ENCODE assay signal across 24 mouse cellular contexts in the genomic region with DNA sequence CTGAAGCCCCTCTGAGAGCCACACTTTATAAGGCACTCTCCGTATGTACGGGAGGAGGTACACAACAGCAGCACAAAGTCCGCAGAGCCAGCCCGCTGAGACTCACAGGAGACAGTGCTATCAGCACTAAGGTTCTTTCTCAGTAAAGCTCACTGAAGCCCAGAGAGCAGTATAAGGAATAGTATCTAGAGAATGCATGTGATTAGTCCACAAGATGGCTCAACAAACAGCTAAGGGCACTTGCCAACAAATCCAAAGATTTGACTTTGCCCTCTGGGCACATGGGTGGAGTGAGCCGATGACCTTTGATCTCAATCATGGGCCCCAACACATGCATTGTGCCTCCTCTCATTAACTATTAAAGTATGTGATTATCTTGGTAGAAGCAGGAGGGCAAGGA. TPM values are rescaled to one million over a fixed set of nuclear protein-coding genes. Genes with fewer than 3 reads are reported as not detected.
DNase-seq lines count a peak whose midpoint lies in the region; ATAC-seq and TF ChIP-seq lines count a peak whose summit lies in the region.
"Had no signal": no experiment of that assay in that cellular context is flagged by ENCODE, and none has a peak within 500 bp of the region (broad histone marks: within the 10 kb centered on the region; RNA-seq: fewer than 3 reads in every experiment).

No protein-coding gene starts in this region.

- no peaks in the 10 kb centered on the region for H3K9me3 ChIP-seq in intestine, embryonic 15.5 days
- no peaks in the 10 kb centered on the region for H3K9me3 ChIP-seq in intestine, postnatal 0 days (ENCODE audit: control insufficient read depth)
- no peaks in the 10 kb centered on the region for H3K9me3 ChIP-seq in kidney, postnatal 0 days (replicated peaks; ENCODE audit: low read length)
- H3K9me3 ChIP-seq in liver, postnatal 0 days (ENCODE audit: low read length): no peaks in the 10 kb centered on the region
- H3K9me3 ChIP-seq in hindbrain, postnatal 0 days (ENCODE audit: low read length): no peaks in the 10 kb centered on the region
- H3K9me3 ChIP-seq in forebrain, embryonic 12.5 days: no peaks in the 10 kb centered on the region
- H3K9me3 ChIP-seq: forebrain, embryonic 13.5 days; heart, embryonic 15.5 days; megakaryocyte, embryonic 14.5 days; neural tube, embryonic 15.5 days had no signal

- H3K4me2 ChIP-seq in intestine, embryonic 15.5 days (replicated peaks): peak overlapping the region; percentile 31; the same call in 1 of the 2 replicates
- H3K4me2 ChIP-seq in intestine, postnatal 0 days (replicated peaks; ENCODE audit: low read depth): no peak overlapping the region
- no peak overlapping the region for H3K4me2 ChIP-seq in kidney, postnatal 0 days (ENCODE audit: low read length)
- H3K4me2 ChIP-seq in liver, postnatal 0 days (ENCODE audit: low read depth, low read length): no peak overlapping the region
- H3K4me2 ChIP-seq in hindbrain, postnatal 0 days (ENCODE audit: low read depth, low read length): no peak overlapping the region
- H3K4me2 ChIP-seq in forebrain, embryonic 12.5 days: no peak overlapping the region
- H3K4me2 ChIP-seq: forebrain, embryonic 13.5 days; heart, embryonic 15.5 days; neural tube, embryonic 15.5 days had no signal

- TF ChIP-seq CTCF in intestine, postnatal 0 days (IDR thresholded peaks at IDR 0.05; ENCODE audit: low read depth): no peak
- no peak for TF ChIP-seq CTCF in kidney, postnatal 0 days (IDR thresholded peaks at IDR 0.05; ENCODE audit: low read depth)
- no peak for TF ChIP-seq CTCF in liver, postnatal 0 days (IDR thresholded peaks at IDR 0.05; ENCODE audit: low read depth)
- TF ChIP-seq CTCF in hindbrain, postnatal 0 days (IDR thresholded peaks at IDR 0.05; ENCODE audit: low read depth): no peak

- no peak for TF ChIP-seq EP300 in liver, postnatal 0 days (IDR thresholded peaks at IDR 0.05; ENCODE audit: low read depth)

- ATAC-seq in intestine, embryonic 15.5 days: peak; percentile 90
- ATAC-seq in intestine, postnatal 0 days: peak; percentile 94
- ATAC-seq in kidney, postnatal 0 days (replicated peaks; ENCODE audit: low FRiP score, low read depth): peak; percentile 89
- ATAC-seq in liver, postnatal 0 days: peak; percentile 79
- ATAC-seq in hindbrain, postnatal 0 days: no peak
- ATAC-seq in forebrain, embryonic 12.5 days (ENCODE audit: low FRiP score): no peak
- ATAC-seq: forebrain, embryonic 13.5 days; hindbrain, embryonic 16.5 days; midbrain, embryonic 16.5 days had no signal

- H3K4me1 ChIP-seq in intestine, embryonic 15.5 days (replicated peaks): no peaks in the 10 kb centered on the region
- H3K4me1 ChIP-seq in intestine, postnatal 0 days (replicated peaks; ENCODE audit: control insufficient read depth, insufficient read depth, low read length): peaks cover 2% of the 10 kb centered on the region; the same call in 1 of the 2 replicates
- no peaks in the 10 kb centered on the region for H3K4me1 ChIP-seq in kidney, postnatal 0 days (replicated peaks; ENCODE audit: insufficient read depth, low read length)
- 0 out of 2 replicates have a peak, but pooled peaks cover 2% of the 10 kb centered on the region for H3K4me1 ChIP-seq in liver, postnatal 0 days (ENCODE audit: insufficient read depth)
- H3K4me1 ChIP-seq in hindbrain, postnatal 0 days (ENCODE audit: insufficient read depth, low read length): no peaks in the 10 kb centered on the region
- H3K4me1 ChIP-seq in forebrain, embryonic 12.5 days: no peaks in the 10 kb centered on the region
- H3K4me1 ChIP-seq: forebrain, embryonic 13.5 days; heart, embryonic 15.5 days; megakaryocyte, embryonic 14.5 days; neural tube, embryonic 15.5 days had no signal

- H3K36me3 ChIP-seq in intestine, embryonic 15.5 days: peaks cover 49% of the 10 kb centered on the region
- peaks cover 89% of the 10 kb centered on the region for H3K36me3 ChIP-seq in intestine, postnatal 0 days (ENCODE audit: control insufficient read depth, insufficient read depth)
- peaks cover 77% of the 10 kb centered on the region for H3K36me3 ChIP-seq in kidney, postnatal 0 days (ENCODE audit: insufficient read depth, low read length)
- H3K36me3 ChIP-seq in liver, postnatal 0 days (replicated peaks; ENCODE audit: insufficient read depth, low read length): peaks cover 70% of the 10 kb centered on the region
- H3K36me3 ChIP-seq in hindbrain, postnatal 0 days (ENCODE audit: insufficient read depth, low read length): peaks cover 77% of the 10 kb centered on the region
- H3K36me3 ChIP-seq in forebrain, embryonic 12.5 days (replicated peaks): peaks cover 91% of the 10 kb centered on the region

- H3K27me3 ChIP-seq in intestine, embryonic 15.5 days (replicated peaks): no peaks in the 10 kb centered on the region
- no peaks in the 10 kb centered on the region for H3K27me3 ChIP-seq in intestine, postnatal 0 days (replicated peaks; ENCODE audit: control insufficient read depth, insufficient read depth, low read length)
- H3K27me3 ChIP-seq in kidney, postnatal 0 days (ENCODE audit: insufficient read depth, low read length): no peaks in the 10 kb centered on the region
- H3K27me3 ChIP-seq in liver, postnatal 0 days (ENCODE audit: insufficient read depth, low read length): no peaks in the 10 kb centered on the region
- no peaks in the 10 kb centered on the region for H3K27me3 ChIP-seq in hindbrain, postnatal 0 days (ENCODE audit: insufficient read depth, low read length)
- H3K27me3 ChIP-seq in forebrain, embryonic 12.5 days: no peaks in the 10 kb centered on the region
- H3K27me3 ChIP-seq: forebrain, embryonic 13.5 days; heart, embryonic 15.5 days; megakaryocyte, embryonic 14.5 days; neural tube, embryonic 15.5 days had no signal

- H3K27ac ChIP-seq in intestine, embryonic 15.5 days: peak overlapping the region; percentile 95
- peak overlapping the region; percentile 98 for H3K27ac ChIP-seq in intestine, postnatal 0 days (ENCODE audit: low read depth, low read length)
- peak overlapping the region; percentile 63; the same call in 1 of the 2 replicates for H3K27ac ChIP-seq in kidney, postnatal 0 days
- H3K27ac ChIP-seq in liver, postnatal 0 days (ENCODE audit: low read depth): peak overlapping the region; percentile 80
- H3K27ac ChIP-seq in hindbrain, postnatal 0 days: no peak overlapping the region
- H3K27ac ChIP-seq in forebrain, embryonic 12.5 days: no peak overlapping the region
- H3K27ac ChIP-seq: forebrain, embryonic 13.5 days; heart, embryonic 15.5 days; liver, embryonic 14.5 days; neural tube, embryonic 15.5 days had no signal

- WGBS in intestine, embryonic 15.5 days: 74% methylated on average over 5 of the region's 5 CpGs
- WGBS in intestine, postnatal 0 days: 40% methylated on average over 5 of the region's 5 CpGs
- 87% methylated on average over 5 of the region's 5 CpGs for WGBS in kidney, postnatal 0 days
- 71% methylated on average over 5 of the region's 5 CpGs for WGBS in liver, postnatal 0 days (ENCODE audit: insufficient replicate concordance)
- 97% methylated on average over 5 of the region's 5 CpGs for WGBS in hindbrain, postnatal 0 days
- WGBS in forebrain, embryonic 12.5 days: 95% methylated on average over 5 of the region's 5 CpGs

- no peak overlapping the region for H3K4me3 ChIP-seq in intestine, embryonic 15.5 days (replicated peaks)
- no peak overlapping the region for H3K4me3 ChIP-seq in intestine, postnatal 0 days (ENCODE audit: low read depth, low read length)
- no peak overlapping the region for H3K4me3 ChIP-seq in kidney, postnatal 0 days (replicated peaks; ENCODE audit: low read depth, low read length)
- no peak overlapping the region for H3K4me3 ChIP-seq in liver, postnatal 0 days (ENCODE audit: low read depth, low read length)
- H3K4me3 ChIP-seq in hindbrain, postnatal 0 days (ENCODE audit: low read length): no peak overlapping the region
- no peak overlapping the region for H3K4me3 ChIP-seq in forebrain, embryonic 12.5 days (replicated peaks)
- H3K4me3 ChIP-seq: forebrain, embryonic 13.5 days; heart, embryonic 15.5 days; megakaryocyte, embryonic 14.5 days; neural tube, embryonic 15.5 days had no signal

- DNase-seq in kidney, postnatal 0 days (ENCODE audit: low spot score): peak; percentile 10
- peak; percentile 33 for DNase-seq in liver, postnatal 0 days
- no peak for DNase-seq in retina, postnatal 1 day
- DNase-seq in hindbrain, postnatal 0 days (ENCODE audit: low spot score): no peak
- DNase-seq in spleen, postnatal 10 days (ENCODE audit: low spot score in 2 of 2): no peak
- DNase-seq: cerebellum, adult 18-20 months; cerebellum, postnatal 25 days; embryo, embryonic 11 days; gastrocnemius, postnatal 14 days; heart, postnatal 4 days; left cerebral cortex, postnatal 4 days; lung, postnatal 10 days; right cerebral cortex, postnatal 25 days; thymus, postnatal 36 days had no signal

- H3K9ac ChIP-seq in intestine, embryonic 15.5 days: no peak overlapping the region
- 0 out of 2 replicates have a peak overlapping the region, but pooled peaks have one; percentile 46 for H3K9ac ChIP-seq in intestine, postnatal 0 days (ENCODE audit: low read depth, low read length)
- H3K9ac ChIP-seq in kidney, postnatal 0 days (ENCODE audit: low read depth, low read length): no peak overlapping the region
- H3K9ac ChIP-seq in liver, postnatal 0 days (replicated peaks): no peak overlapping the region
- no peak overlapping the region for H3K9ac ChIP-seq in hindbrain, postnatal 0 days (replicated peaks; ENCODE audit: low read length)
- no peak overlapping the region for H3K9ac ChIP-seq in forebrain, embryonic 12.5 days
- H3K9ac ChIP-seq: forebrain, embryonic 13.5 days; heart, embryonic 15.5 days; liver, embryonic 14.5 days; neural tube, embryonic 15.5 days had no signal

RNA-seq across cellular contexts. Expression of a gene that starts 35.8 kb away (rescaled TPM):
- 179 and 181 TPM in 2 replicates for polyA plus RNA-seq in intestine, embryonic 15.5 days (2015; fragmentation: Nextera tagmentation; extraction: Ambion mirVana)
- 230 and 242 TPM in 2 replicates for polyA plus RNA-seq in intestine, postnatal 0 days (2015; fragmentation: Nextera tagmentation; extraction: Ambion mirVana)
- polyA plus RNA-seq in kidney, postnatal 0 days (2015; fragmentation: Nextera tagmentation; extraction: Ambion mirVana): 131 and 148 TPM in 2 replicates
- polyA plus RNA-seq in liver, postnatal 0 days (2015; fragmentation: Nextera tagmentation; extraction: Ambion mirVana): 54.7 and 55.1 TPM in 2 replicates
- total RNA-seq in hindbrain, postnatal 0 days (2014; rRNA removed): 165 and 209 TPM in 2 replicates
- 69.3 and 73.8 TPM in 2 replicates for polyA plus RNA-seq in hindbrain, postnatal 0 days (2015; fragmentation: Nextera tagmentation; extraction: Ambion mirVana)
- polyA plus RNA-seq in forebrain, embryonic 12.5 days (2016; fragmentation: Nextera tagmentation; extraction: Ambion mirVana): 96.3 and 108 TPM in 2 replicates

Comparison
In these comparisons a context has a peak if more than half of its experiments do, and no peak if none do; other contexts are left out.
1. ATAC-seq: peak in intestine, embryonic 15.5 days (single experiment), intestine, postnatal 0 days (single experiment), kidney, postnatal 0 days (single experiment) and liver, postnatal 0 days (single experiment); none in hindbrain, postnatal 0 days (single experiment) and forebrain, embryonic 12.5 days (single experiment).
2. H3K27ac ChIP-seq: peak in intestine, embryonic 15.5 days (single experiment), intestine, postnatal 0 days (single experiment), kidney, postnatal 0 days (single experiment) and liver, postnatal 0 days (single experiment); none in hindbrain, postnatal 0 days (single experiment) and forebrain, embryonic 12.5 days (single experiment).
3. DNase-seq: peak in kidney, postnatal 0 days (single experiment) and liver, postnatal 0 days (single experiment); none in retina, postnatal 1 day (single experiment), hindbrain, postnatal 0 days (single experiment) and spleen, postnatal 10 days (0 of 2).